Mouse (Mus musculus) retina, adult 2 months (tissue): ENCODE measurements at regions not wholly inside any gene's neighbourhood (a gene's known extent, or its start where the extent isn't known, plus 50 kb on each side); places are given as distances from the start of the nearest gene placed in this dataset.
A peak's percentile ranks its signal among the peaks of the same experiment; 100 is the strongest.

ENCODE experiments used
- DNase-seq: peaks from one replicate; pipeline ENCODE4 v3.0.0-alpha.2; 2012; ENCODE audit warnings: low read depth, low spot score

DNA sequence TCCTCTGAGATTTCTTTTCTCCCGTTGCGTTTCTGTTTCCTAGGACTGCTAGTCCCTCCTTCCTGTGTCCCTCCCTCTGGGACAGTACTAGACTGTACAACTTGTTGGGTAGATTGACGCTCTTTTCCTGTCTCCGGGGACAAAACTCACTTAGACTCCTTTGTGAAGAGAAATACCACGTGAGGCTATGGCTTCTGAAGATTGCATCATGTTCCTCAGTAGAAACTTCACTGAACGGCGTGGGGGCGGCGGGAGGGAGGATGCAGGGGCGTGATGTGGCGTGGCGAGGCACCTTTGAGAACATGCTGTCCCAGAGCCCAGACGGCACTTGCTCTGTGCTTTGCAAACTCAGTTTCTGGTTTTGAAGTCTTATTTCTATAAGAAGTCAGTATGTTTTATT, 78.5 kb downstream of the Spata18 start:
- no peak for DNase-seq

GRCm38 (mm10) chr5:73731423-73731822, 80.2 kb downstream of the Spata18 start:
- no peak for DNase-seq

DNA sequence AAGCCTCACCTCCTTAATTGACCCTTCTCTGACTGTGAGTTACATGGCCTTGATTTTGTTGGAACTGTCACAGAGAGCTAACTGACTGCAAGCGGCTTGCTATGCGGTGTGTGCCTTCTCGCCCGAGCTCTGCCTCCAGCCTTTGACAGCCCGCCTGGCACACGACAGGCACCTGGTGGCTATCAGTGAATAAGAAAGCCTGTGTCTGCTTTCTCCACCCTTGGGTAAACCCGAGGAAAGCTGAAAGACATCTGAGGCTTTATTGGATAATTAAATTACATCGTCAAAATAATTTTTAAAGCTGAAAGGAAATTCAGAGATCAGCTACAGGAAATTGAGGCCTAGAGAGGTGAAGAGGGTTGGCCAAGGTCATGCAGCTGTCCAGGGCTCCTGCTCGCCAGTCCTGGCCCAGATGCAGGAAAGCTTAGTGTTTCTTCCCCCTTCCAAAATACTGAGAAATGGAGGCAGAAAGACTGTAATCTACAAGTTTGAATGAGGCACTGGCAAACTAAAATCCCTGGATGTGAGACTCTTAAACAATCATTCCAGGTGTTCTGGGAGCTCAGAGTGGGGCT, 80.9 kb downstream of the Spata18 start:
- no peak for DNase-seq

- no peak for DNase-seq
Observed at GRCm38 (mm10) chr5:73740766-73741165, 89.6 kb downstream of the Spata18 start.

- no peak for DNase-seq
Observed at GRCm38 (mm10) chr5:73741441-73741840, 90.3 kb downstream of the Spata18 start.

DNA sequence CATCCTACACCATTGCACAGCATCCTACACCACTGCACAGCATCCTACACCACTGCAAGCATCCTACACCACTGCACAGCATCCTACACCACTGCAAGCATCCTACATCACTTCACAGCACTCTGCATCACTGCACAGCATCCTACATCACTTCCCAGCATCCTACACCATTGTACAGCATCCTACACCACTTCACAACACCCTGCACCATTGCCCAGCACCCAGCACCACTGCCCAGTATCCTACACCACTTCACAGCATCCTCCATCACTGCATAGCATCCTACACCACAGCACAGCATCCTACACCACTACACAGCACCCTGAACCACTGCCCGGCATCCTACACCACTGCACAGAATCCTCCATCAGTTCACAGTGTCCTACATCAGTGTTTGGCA, 92.8 kb downstream of the Spata18 start:
- DNase-seq = no peak

DNA sequence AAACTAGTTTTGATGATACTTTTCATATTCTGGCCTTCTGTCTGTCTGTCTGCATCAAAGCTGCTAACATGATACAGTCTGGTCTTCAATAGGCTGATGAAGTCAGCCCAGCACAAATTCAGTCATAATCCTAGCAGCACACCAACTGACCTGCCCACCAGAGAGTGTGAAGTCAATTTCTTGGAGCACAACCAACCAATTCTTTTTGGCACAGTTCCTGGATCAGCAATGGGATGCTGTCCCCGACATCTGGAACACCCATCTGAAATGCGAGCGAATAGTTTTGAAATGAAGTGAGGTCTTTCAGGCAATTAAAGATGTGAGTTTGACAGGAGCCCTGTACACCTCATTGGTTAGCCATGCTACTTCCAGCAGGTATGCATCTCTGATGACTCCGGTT, 98.6 kb downstream of the Spata18 start:
- no peak for DNase-seq

GRCm38 (mm10) chr5:73752225-73752644, 101.1 kb downstream of the Spata18 start:
- DNase-seq = no peak

- no peak for DNase-seq
Observed at GRCm38 (mm10) chr5:73753827-73754226, 102.6 kb downstream of the Spata18 start.

- DNase-seq = no peak
Observed at GRCm38 (mm10) chr5:73758534-73758933, 107.4 kb downstream of the Spata18 start.

GRCm38 (mm10) chr5:73761236-73761635, 110.1 kb downstream of the Spata18 start:
- no peak for DNase-seq

GRCm38 (mm10) chr5:73761709-73762108, 110.5 kb downstream of the Spata18 start:
- peak; percentile 16 for DNase-seq

- DNase-seq = no peak
Observed at GRCm38 (mm10) chr5:73764226-73764625, 113.0 kb downstream of the Spata18 start.

DNA sequence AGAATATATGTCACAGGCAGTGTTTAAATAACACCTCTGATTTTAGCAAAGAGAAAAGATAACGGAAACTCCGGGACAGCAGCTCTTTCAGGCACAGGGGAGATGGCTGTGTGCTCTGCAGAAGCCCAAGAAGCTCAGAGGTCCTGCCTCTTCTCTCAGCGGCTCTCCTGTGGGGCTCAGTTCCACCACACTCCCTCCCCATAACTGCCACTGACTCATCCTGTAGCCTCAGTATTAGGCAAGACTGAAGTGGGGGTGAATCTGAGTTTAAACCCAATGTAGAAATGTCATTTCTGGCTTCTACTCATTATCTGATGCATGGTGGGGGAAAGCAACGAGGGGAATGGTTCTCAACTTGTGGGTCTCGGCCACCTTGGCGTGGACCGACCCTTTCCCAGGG, 114.3 kb downstream of the Spata18 start:
- no peak for DNase-seq

DNA sequence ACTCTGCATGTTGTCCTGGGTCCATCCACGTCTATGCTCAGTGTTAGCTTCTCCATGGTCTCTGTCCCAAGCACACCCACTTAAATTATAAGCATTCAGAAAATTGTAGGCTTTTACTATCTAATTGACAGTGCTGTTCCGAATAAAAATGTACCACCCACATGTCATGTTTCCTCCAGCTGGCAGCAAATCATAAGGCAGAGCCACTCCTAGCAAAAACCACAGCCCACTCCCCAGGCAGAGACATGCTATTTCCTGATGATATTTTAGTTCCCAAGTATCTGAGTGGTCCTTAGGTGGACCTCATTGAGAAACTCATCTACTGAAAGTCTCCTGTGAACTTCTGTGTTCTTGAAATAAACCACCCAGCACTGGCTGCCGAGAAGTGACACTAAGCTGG, 117.1 kb downstream of the Spata18 start:
- no peak for DNase-seq

- DNase-seq = no peak
Observed at GRCm38 (mm10) chr5:73775775-73776548, 124.8 kb downstream of the Spata18 start.

DNA sequence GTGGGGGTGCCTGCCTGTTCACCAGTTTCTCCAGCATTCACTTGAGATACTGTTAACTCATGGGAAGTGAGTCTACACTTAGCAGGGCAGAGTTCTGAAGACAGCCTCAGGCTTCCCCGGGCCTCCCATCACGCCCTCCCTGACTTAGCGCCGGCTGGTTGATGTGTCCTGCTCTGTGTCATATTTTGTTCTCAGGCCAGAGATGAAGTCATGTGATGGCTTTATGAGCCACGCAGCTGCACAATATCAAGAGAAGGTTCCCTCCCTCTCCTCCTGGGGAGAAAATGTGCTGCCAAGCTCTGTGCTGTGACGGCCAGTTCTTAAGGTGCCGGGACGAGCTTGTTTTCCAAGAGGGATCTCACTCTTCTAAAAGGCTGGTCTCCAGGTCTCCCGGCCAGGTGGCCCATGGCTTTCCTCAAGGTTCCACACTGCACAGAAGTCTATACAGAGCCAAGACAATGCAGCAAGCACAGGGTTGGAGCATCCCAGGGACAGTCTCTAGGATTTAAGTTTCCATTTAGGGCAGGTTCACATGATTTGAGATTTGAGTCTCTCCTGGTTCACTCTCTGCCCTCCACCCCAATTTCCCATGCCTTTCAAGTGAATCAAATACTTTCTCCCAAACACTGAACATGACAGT, 126.2 kb downstream of the Spata18 start:
- no peak for DNase-seq

DNA sequence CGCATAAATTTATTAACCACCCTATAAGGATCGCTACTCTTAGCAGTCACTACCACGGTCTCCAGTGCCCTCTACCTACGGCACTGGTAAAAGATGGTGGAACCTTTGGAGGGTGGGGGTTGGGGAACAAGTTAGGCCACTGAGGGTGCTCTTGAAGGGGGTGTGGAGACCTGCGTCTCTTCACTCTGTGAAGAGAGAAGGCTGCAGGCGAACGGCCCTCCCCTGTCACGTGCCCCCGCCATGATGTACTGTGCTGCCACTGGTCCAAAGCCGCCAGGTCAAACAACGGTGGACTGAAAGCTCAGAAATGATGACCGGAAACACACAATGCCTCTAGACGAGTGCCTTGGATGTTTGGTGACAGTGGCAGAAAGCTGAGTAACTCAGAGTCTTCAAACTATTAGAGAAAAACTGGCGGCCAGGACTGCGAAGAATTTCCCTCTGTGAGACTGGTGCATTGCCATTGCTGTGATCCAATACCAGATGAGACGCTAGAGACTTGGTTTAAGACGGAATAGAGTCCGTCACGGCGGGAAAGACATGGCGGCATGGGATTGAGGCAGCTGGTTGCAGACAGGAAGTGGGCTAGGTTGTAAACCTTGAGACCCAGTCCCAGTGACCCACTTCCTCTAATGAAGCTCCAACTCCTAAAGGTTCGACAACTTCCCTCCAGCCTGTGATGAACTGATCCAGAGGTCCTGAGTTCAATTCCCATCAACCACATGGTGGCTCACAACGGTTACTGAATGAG, 130.2 kb downstream of the Spata18 start:
- DNase-seq = no peak

DNA sequence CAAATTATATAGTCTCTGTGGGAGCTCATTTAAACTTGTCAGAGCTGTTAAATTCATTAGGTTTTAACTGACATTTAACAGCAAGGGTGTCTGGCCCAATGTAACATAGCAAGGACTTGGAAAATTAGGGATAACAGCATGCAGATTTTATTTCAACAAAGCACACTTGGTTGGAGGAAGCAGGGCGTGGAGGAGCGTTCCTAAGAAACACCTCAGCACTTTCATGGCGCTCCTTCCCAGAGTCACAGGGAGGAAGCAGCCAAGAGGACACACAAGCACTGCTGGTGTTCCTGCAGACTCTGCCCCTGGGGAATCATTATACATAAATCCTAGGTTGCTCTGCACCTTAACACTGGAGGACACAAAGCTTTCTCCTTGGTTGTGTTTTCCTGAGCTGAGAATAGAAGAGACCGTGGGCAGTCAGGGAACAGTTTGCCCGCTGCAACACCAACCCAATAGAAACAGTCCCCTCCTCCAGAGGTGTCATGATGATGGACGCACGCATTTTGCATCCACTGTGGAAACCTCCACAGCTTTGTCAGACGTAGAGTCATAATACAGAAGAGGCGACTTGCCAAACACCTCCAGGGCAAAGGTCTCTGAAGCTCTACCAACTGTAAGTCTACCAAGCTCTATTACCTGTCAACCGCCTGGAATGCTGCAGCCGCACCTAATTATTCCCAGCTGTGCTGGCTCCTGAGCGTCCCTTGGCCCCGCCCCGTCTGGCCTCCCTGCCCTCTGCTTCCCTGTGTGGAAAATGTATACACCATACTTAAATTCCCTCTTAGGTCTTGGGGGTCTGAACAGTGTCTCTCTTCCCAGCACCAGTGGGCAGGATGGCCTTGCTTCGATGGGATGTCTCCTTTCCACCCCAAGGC, 131.3 kb downstream of the Spata18 start:
- no peak for DNase-seq

GRCm38 (mm10) chr5:73787275-73787674, 136.1 kb downstream of the Spata18 start:
- no peak for DNase-seq

DNA sequence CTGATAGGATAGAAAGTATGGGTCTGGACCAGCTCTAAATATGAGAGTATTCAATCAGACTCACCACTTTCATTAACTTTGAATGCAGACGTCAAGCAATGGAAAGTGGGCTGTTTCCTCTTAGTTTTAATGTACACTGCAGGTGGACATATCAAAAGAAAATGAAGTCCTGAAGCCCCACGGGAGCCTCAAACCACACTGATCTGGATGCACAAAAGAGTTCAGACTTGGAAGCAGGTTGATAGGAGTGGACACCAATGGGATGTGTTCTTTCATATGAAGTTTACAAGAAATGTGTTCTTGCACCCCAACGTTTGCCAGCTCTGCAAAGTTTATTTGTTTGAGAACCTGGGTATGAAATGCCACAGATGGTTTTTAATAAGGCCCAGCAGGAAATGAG, 141.0 kb downstream of the Spata18 start:
- no peak for DNase-seq
